Mouse (Mus musculus) thymus, postnatal 4 days (tissue): ENCODE data around the gene Ugt1a10.
"Not testable (repeated sequence)": the region's sequence is repeated elsewhere in the genome, so short reads cannot be mapped to it uniquely, and the experiment has no call there.

Source experiments
- DNase-seq: peaks from one replicate; pipeline ENCODE4 v3.0.0; 2021

The Ugt1a10 gene

GRCm38 (mm10) chr1:88055088-88055487 lies at the start of gene Ugt1a10:
Gene Ugt1a10 (plus strand): TSS chr1:88055388.
- DNase-seq, result no peak

DNA sequence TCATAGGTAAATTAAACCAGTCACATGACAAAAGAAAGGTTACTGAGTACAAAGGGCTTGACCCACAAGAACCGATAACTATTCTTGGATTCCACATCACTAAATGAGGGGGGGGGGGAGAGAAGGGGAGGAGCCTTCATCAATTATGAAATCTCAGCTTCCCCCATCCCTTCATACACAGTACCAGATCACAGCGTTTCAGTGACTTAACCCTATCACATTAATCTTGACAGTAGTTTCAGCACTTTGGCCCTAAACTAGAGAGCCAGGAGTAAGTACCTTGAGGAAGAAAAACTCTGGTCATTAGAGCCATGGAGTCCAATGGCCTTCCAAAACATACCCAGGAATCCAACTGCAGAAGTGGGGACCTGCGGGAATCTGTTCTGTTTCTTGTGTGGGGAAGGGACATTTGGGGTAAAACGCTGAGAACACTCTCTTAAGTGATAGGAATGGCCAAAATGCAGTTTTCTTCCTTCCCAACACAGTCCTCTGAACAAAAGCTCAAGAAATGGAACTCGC lies 47.4 kb upstream of the Ugt1a10 start:
- DNase-seq, result no peak

DNA sequence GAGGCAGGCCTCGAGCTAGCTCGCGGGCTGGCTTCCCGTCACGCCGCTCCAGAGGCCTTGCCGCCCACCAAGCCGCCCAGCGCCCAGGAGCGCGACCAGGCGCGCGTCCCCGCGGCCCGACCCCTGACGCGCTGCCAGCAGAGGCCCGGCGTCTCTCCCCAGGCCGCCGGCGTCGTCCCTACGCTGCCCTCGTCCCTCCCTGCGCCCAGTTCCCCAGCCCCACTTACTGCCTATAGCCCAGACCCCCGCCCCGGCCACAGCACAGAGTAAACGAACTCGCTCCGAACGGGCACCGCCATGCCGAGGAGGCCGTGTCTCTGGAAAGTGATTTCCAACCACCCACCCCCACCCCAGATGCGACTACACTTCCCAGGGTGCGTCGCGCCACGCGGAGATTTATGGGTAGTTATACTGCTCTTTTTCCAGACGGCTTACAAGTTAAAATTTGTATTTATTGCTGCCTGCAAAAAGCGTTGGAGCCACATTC lies 46.9 kb upstream of the Ugt1a10 start, which contains the start of gene Usp40:
Usp40 (minus strand) TSS at position 341 of the 487 bp plus-strand sequence.
- peak; percentile 81 for DNase-seq

- no peak for DNase-seq
These were observed 46.5 kb upstream of the Ugt1a10 start for GRCm38 (mm10) chr1:88008735-88009134.

GRCm38 (mm10) chr1:88009521-88009920 lies 45.7 kb upstream of the Ugt1a10 start:
- DNase-seq, result no peak

DNA sequence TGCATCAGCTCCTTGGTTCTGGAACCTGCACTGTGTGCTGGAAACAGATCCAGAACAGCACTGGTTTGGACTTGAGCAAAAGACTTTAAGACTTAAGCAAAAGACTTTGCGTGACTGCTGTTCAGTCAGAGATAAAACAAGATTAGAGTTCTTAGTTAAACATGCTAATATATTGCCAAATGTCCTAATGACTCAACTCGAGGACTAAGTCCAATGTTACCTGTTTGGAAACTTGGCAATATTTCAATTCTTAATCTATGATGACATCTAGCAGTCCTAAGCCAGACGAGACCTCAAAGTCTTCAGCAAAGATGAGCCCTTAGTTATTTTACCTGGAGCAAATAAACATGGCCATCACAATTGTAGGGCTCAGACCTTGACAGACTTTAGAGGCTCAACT lies 41.5 kb upstream of the Ugt1a10 start:
- no peak for DNase-seq

- DNase-seq, result no peak
These were observed 41.0 kb upstream of the Ugt1a10 start for GRCm38 (mm10) chr1:88014194-88014593.

GRCm38 (mm10) chr1:88014671-88015070 lies 40.5 kb upstream of the Ugt1a10 start:
- no peak for DNase-seq

GRCm38 (mm10) chr1:88015371-88015770 lies 39.8 kb upstream of the Ugt1a10 start:
- DNase-seq, result no peak

DNA sequence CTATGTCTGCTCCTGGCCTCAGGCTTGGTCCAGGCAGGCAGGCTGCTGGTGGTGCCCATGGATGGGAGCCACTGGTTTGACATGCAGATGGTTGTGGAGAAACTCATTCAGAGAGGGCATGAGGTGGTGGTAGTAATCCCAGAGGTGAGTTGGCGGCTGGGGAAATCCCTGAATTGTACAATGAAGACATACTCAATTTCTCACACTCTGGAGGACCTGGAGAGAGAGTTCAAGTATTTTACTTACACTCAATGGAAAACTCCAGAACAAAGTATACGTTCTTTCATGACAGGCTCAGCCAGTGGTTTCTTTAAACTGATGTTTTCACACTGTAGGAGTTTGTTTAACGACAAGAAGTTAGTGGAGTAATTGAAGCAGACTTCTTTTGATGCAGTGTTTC lies 29.9 kb upstream of the Ugt1a10 start:
- not testable (repeated sequence) for DNase-seq

DNA sequence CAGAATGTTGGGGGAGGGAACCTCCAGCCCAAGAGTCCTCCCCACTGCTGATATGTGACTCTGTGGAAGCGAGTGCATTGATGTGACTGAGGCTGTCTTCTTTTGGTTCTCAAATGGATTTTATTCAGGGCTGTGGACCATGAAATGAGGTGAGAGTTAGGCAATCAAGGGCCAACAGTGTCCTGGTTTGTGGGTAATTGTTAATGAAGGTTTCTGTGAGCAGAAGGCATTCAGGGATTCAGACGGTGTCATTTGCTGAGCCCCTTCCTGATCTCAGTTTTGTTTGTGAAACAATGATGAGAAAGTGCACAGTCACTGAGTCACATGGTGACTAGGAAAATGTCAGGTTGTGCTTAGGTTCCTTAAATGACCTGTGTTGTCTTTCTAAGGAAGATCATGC lies 12.1 kb upstream of the Ugt1a10 start:
- not testable (repeated sequence) for DNase-seq

- DNase-seq, result not testable (repeated sequence)
These were observed 10.3 kb upstream of the Ugt1a10 start for GRCm38 (mm10) chr1:88044832-88045437.

- DNase-seq, result not testable (repeated sequence)
These were observed 7.8 kb upstream of the Ugt1a10 start for GRCm38 (mm10) chr1:88047408-88047807.

GRCm38 (mm10) chr1:88066472-88067102 lies 11.4 kb downstream of the Ugt1a10 start:
- DNase-seq, result not testable (repeated sequence)

- no peak for DNase-seq
These were observed 15.3 kb downstream of the Ugt1a10 start, which contains the start of gene Ugt1a9 for GRCm38 (mm10) chr1:88070495-88070894. Gene Ugt1a9 (plus strand): TSS chr1:88070800.

DNA sequence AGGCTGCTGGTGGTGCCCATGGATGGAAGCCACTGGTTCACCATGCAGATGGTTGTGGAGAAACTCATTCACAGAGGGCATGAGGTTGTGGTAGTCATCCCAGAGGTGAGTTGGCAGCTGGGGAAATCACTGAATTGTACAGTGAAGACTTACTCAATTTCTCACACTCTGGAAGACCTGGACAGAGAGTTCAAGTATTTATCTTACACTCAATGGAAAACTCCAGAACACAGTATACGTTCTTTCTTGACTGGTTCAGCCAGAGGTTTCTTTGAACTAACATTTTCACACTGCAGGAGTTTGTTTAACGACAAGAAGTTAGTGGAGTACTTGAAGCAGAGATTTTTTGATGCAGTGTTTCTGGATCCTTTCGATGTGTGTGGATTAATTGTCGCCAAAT lies 15.7 kb downstream of the Ugt1a10 start:
- DNase-seq, result no peak

GRCm38 (mm10) chr1:88074471-88074870 lies 19.3 kb downstream of the Ugt1a10 start:
- no peak for DNase-seq

DNA sequence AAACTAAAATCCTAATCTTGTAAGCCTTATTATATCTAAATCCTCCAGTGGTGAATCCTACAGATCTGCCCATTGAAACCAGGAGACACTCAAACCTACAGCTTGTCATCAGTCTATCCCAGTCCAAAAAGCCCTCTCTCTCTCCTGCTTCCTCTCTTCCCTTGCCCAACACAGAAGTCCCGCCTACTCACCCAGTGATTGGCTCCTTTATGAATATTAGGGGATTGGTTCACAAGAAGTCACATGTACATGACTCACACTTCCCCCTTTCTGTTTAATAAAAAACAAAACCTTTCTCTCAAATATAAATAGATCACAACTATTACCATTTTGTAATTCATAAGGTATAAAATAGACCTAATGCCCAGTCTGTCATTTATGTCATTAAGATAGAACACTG lies 21.9 kb downstream of the Ugt1a10 start:
- no peak for DNase-seq

DNA sequence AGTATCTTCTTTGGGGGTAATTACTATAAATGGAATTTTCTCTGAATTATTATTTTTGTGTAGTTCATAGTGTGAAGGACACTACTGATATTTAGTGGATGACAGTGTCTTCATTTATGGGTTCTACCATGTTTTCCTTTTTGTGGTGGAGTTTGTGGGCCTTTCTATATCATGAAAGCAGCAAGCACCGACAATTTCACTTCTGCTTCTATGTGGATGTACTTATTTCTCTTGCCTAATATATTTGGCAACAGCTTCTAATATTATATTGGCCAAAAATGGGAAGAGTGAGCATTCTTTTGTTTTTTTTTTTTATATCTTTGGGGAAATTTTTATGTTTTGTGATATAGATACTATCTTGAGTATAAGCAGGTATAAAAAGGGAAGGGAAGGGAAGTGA lies 26.5 kb downstream of the Ugt1a10 start:
- DNase-seq, result no peak

DNA sequence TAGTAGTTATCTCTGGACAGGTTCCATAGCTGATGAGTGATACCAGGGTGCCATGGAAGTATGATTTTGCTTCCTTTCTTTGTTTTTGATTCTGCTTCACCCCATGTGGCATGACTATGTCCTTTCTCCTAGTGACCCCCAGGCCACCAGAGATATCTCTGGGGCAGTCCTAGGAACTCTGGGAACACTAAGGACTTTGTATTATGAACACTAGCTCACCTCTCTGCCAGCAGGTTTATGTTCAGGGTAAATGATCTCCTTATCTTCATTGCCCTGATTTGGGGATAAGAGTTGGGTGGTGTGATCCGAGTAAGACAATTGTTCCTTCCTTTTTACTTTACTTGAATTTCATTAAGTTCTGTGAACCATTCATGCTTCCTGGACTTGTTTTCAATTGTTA lies 30.9 kb downstream of the Ugt1a10 start:
- no peak for DNase-seq

GRCm38 (mm10) chr1:88087513-88087912 lies 32.3 kb downstream of the Ugt1a10 start, which contains the start of gene Ugt1a8:
Gene Ugt1a8 (plus strand): TSS chr1:88087813.
- DNase-seq, result no peak

- no peak for DNase-seq
These were observed 37.2 kb downstream of the Ugt1a10 start for GRCm38 (mm10) chr1:88092341-88092740.

GRCm38 (mm10) chr1:88094270-88094676 lies 39.1 kb downstream of the Ugt1a10 start:
- DNase-seq, result peak; percentile 13

GRCm38 (mm10) chr1:88094941-88095492 lies 39.8 kb downstream of the Ugt1a10 start, which contains the start of gene Ugt1a7c:
Gene Ugt1a7c (plus strand): TSS chr1:88095062.
- DNase-seq, result no peak
